Mouse (Mus musculus): ENCODE measurements around the gene Cox10. TPM values are rescaled to one million over a fixed set of nuclear protein-coding genes. Genes with fewer than 3 reads are reported as not detected.
A peak's percentile ranks its signal among the peaks of the same experiment; 100 is the strongest.

Cox10 gene
- polyA plus RNA-seq, 1 experiment from 2014 or later, result 23.9 TPM

- WGBS, result 92% methylated on average over 4 of the region's 4 CpGs
- H3K36me3 ChIP-seq, result peaks cover 5% of the 10 kb centered on the region; the same call in 1 of the 2 replicates
- H3K27me3 ChIP-seq, result peaks cover 22% of the 10 kb centered on the region
- no peak for ATAC-seq (ENCODE audit: low FRiP score, low read depth)
- H3K9ac ChIP-seq (replicated peaks), result no peak overlapping the region
- H3K4me3 ChIP-seq, result no peak overlapping the region
- peaks cover 4% of the 10 kb centered on the region; the same call in 1 of the 2 replicates for H3K4me1 ChIP-seq
- no peak overlapping the region for H3K4me2 ChIP-seq (replicated peaks)
- H3K9me3 ChIP-seq, result no peaks in the 10 kb centered on the region
- no peak overlapping the region for H3K27ac ChIP-seq (replicated peaks)
Observed at GRCm38 (mm10) chr11:64045041-64045440, 34.2 kb downstream of the Cox10 start.

- no peak overlapping the region for H3K9ac ChIP-seq (replicated peaks)
- ATAC-seq (ENCODE audit: low FRiP score, low read depth), result no peak
- H3K27ac ChIP-seq (replicated peaks), result no peak overlapping the region
- H3K36me3 ChIP-seq, result peaks cover 5% of the 10 kb centered on the region; the same call in 1 of the 2 replicates
- H3K4me3 ChIP-seq, result no peak overlapping the region
- 96% methylated on average over 3 of the region's 3 CpGs for whole genome bisulfite sequencing
- peaks cover 20% of the 10 kb centered on the region for H3K27me3 ChIP-seq
- peaks cover 2% of the 10 kb centered on the region; the same call in 1 of the 2 replicates for H3K4me1 ChIP-seq
- H3K9me3 ChIP-seq, result no peaks in the 10 kb centered on the region
- no peak overlapping the region for H3K4me2 ChIP-seq (replicated peaks)
Observed at GRCm38 (mm10) chr11:64044024-64044423, 35.2 kb downstream of the Cox10 start.

GRCm38 (mm10) chr11:64041281-64041680 lies 38.0 kb downstream of the Cox10 start:
- H3K27me3 ChIP-seq, result peaks cover 9% of the 10 kb centered on the region
- no peak overlapping the region for H3K9ac ChIP-seq (replicated peaks)
- H3K27ac ChIP-seq (replicated peaks), result no peak overlapping the region
- H3K4me1 ChIP-seq, result peaks cover 6% of the 10 kb centered on the region
- no peak overlapping the region for H3K4me3 ChIP-seq
- 50% methylated on average over 7 of the region's 7 CpGs for WGBS
- H3K9me3 ChIP-seq, result no peaks in the 10 kb centered on the region
- no peak for ATAC-seq (ENCODE audit: low FRiP score, low read depth)
- no peak overlapping the region for H3K4me2 ChIP-seq (replicated peaks)
- peaks cover 5% of the 10 kb centered on the region; the same call in 1 of the 2 replicates for H3K36me3 ChIP-seq

- Histone ChIP-seq H3K4me3 (no peak overlapping the region), H3K4me2 (replicated peaks) (no peak overlapping the region), H3K27me3 (0 out of 2 replicates have a peak, but pooled peaks cover 5% of the 10 kb centered on the region), H3K27ac (replicated peaks) (no peak overlapping the region), H3K4me1 (peaks cover 6% of the 10 kb centered on the region), H3K9me3 (no peaks in the 10 kb centered on the region), H3K9ac (replicated peaks) (no peak overlapping the region), H3K36me3 (no peaks in the 10 kb centered on the region)
- no peak for ATAC-seq (ENCODE audit: low FRiP score, low read depth)
- 42% methylated on average over 1 of the region's 1 CpGs for WGBS
Observed at GRCm38 (mm10) chr11:64039600-64039999, 39.7 kb downstream of the Cox10 start.

- Histone ChIP-seq H3K27ac (replicated peaks) (no peak overlapping the region), H3K4me2 (replicated peaks) (no peak overlapping the region), H3K36me3 (no peaks in the 10 kb centered on the region), H3K27me3 (0 out of 2 replicates have a peak, but pooled peaks cover 5% of the 10 kb centered on the region), H3K9me3 (no peaks in the 10 kb centered on the region), H3K9ac (replicated peaks) (no peak overlapping the region), H3K4me1 (peaks cover 6% of the 10 kb centered on the region), H3K4me3 (no peak overlapping the region)
- WGBS, result 72% methylated on average over 15 of the region's 15 CpGs
- no peak for ATAC-seq (ENCODE audit: low FRiP score, low read depth)
Observed at GRCm38 (mm10) chr11:64037471-64038125, 41.7 kb downstream of the Cox10 start.

- H3K27ac ChIP-seq (replicated peaks), result no peak overlapping the region
- H3K27me3 ChIP-seq, result 0 out of 2 replicates have a peak, but pooled peaks cover 5% of the 10 kb centered on the region
- H3K4me3 ChIP-seq, result no peak overlapping the region
- H3K9me3 ChIP-seq, result no peaks in the 10 kb centered on the region
- 90% methylated on average over 7 of the region's 7 CpGs for WGBS
- H3K36me3 ChIP-seq, result no peaks in the 10 kb centered on the region
- peaks cover 4% of the 10 kb centered on the region for H3K4me1 ChIP-seq
- ATAC-seq (ENCODE audit: low FRiP score, low read depth), result no peak
- H3K9ac ChIP-seq (replicated peaks), result no peak overlapping the region
- H3K4me2 ChIP-seq (replicated peaks), result no peak overlapping the region
Observed at GRCm38 (mm10) chr11:64036306-64036705, 43.0 kb downstream of the Cox10 start.

- H3K4me3 ChIP-seq, result no peak overlapping the region
- H3K9ac ChIP-seq (replicated peaks), result no peak overlapping the region
- H3K4me1 ChIP-seq, result peaks cover 3% of the 10 kb centered on the region; the same call in 1 of the 2 replicates
- no peak for ATAC-seq (ENCODE audit: low FRiP score, low read depth)
- no peaks in the 10 kb centered on the region for H3K9me3 ChIP-seq
- H3K27ac ChIP-seq (replicated peaks), result no peak overlapping the region
- H3K27me3 ChIP-seq, result 0 out of 2 replicates have a peak, but pooled peaks cover 5% of the 10 kb centered on the region
- WGBS, result 94% methylated on average over 4 of the region's 4 CpGs
- no peaks in the 10 kb centered on the region for H3K36me3 ChIP-seq
- no peak overlapping the region for H3K4me2 ChIP-seq (replicated peaks)
Observed at GRCm38 (mm10) chr11:64035709-64036108, 43.6 kb downstream of the Cox10 start.

- H3K4me3 ChIP-seq, result no peak overlapping the region
- no peak overlapping the region for H3K27ac ChIP-seq (replicated peaks)
- ATAC-seq (ENCODE audit: low FRiP score, low read depth), result no peak
- H3K36me3 ChIP-seq, result no peaks in the 10 kb centered on the region
- H3K4me2 ChIP-seq (replicated peaks), result no peak overlapping the region
- 0 out of 2 replicates have a peak, but pooled peaks cover 5% of the 10 kb centered on the region for H3K27me3 ChIP-seq
- no peaks in the 10 kb centered on the region for H3K9me3 ChIP-seq
- WGBS, result 91% methylated on average over 5 of the region's 5 CpGs
- H3K4me1 ChIP-seq, result peaks cover 3% of the 10 kb centered on the region; the same call in 1 of the 2 replicates
- H3K9ac ChIP-seq (replicated peaks), result no peak overlapping the region
Observed at GRCm38 (mm10) chr11:64034686-64035085, 44.6 kb downstream of the Cox10 start.

- no peak overlapping the region for H3K27ac ChIP-seq (replicated peaks)
- no peaks in the 10 kb centered on the region for H3K36me3 ChIP-seq
- no peak overlapping the region for H3K9ac ChIP-seq (replicated peaks)
- H3K4me2 ChIP-seq (replicated peaks), result no peak overlapping the region
- H3K4me1 ChIP-seq, result peaks cover 23% of the 10 kb centered on the region
- H3K27me3 ChIP-seq, result peaks cover 5% of the 10 kb centered on the region; the same call in 1 of the 2 replicates
- no peak for ATAC-seq (ENCODE audit: low FRiP score, low read depth)
- WGBS, result 85% methylated on average over 8 of the region's 8 CpGs
- no peaks in the 10 kb centered on the region for H3K9me3 ChIP-seq
- H3K4me3 ChIP-seq, result no peak overlapping the region
Observed at GRCm38 (mm10) chr11:64027423-64027822, 51.8 kb downstream of the Cox10 start.

GRCm38 (mm10) chr11:64025843-64026242 lies 53.4 kb downstream of the Cox10 start:
- WGBS, result 91% methylated on average over 4 of the region's 4 CpGs
- Histone ChIP-seq H3K4me1 (peaks cover 27% of the 10 kb centered on the region), H3K27ac (replicated peaks) (no peak overlapping the region), H3K4me2 (replicated peaks) (no peak overlapping the region), H3K4me3 (no peak overlapping the region), H3K27me3 (peaks cover 5% of the 10 kb centered on the region; the same call in 1 of the 2 replicates), H3K9me3 (no peaks in the 10 kb centered on the region), H3K9ac (replicated peaks) (no peak overlapping the region), H3K36me3 (no peaks in the 10 kb centered on the region)
- ATAC-seq (ENCODE audit: low FRiP score, low read depth), result no peak

- no peak for ATAC-seq (ENCODE audit: low FRiP score, low read depth)
- H3K4me3 ChIP-seq, result no peak overlapping the region
- H3K27ac ChIP-seq (replicated peaks), result no peak overlapping the region
- peaks cover 5% of the 10 kb centered on the region; the same call in 1 of the 2 replicates for H3K27me3 ChIP-seq
- no peaks in the 10 kb centered on the region for H3K9me3 ChIP-seq
- no peaks in the 10 kb centered on the region for H3K36me3 ChIP-seq
- peaks cover 27% of the 10 kb centered on the region for H3K4me1 ChIP-seq
- no peak overlapping the region for H3K9ac ChIP-seq (replicated peaks)
- WGBS, result 71% methylated on average over 7 of the region's 7 CpGs
- no peak overlapping the region for H3K4me2 ChIP-seq (replicated peaks)
Observed at GRCm38 (mm10) chr11:64024575-64024974, 54.7 kb downstream of the Cox10 start.

- no peaks in the 10 kb centered on the region for H3K36me3 ChIP-seq
- peaks cover 5% of the 10 kb centered on the region; the same call in 1 of the 2 replicates for H3K27me3 ChIP-seq
- WGBS, result 50% methylated on average over 15 of the region's 15 CpGs
- H3K4me1 ChIP-seq, result peaks cover 29% of the 10 kb centered on the region
- H3K9ac ChIP-seq (replicated peaks), result no peak overlapping the region
- peak overlapping the region; percentile 68 for H3K27ac ChIP-seq (replicated peaks)
- H3K4me2 ChIP-seq (replicated peaks), result no peak overlapping the region
- ATAC-seq (ENCODE audit: low FRiP score, low read depth), result peak; percentile 41; the same call in 1 of the 2 replicates
- H3K4me3 ChIP-seq, result no peak overlapping the region
- H3K9me3 ChIP-seq, result no peaks in the 10 kb centered on the region
Observed at GRCm38 (mm10) chr11:64023380-64023981, 55.8 kb downstream of the Cox10 start.
